Mouse (Mus musculus) testis, postnatal 14 days (tissue): ENCODE data around the gene Nat10.
A peak's percentile ranks its signal among the peaks of the same experiment; 100 is the strongest.

Source experiments
- DNase-seq: peaks from one replicate; pipeline ENCODE4 v3.0.0; 2021; ENCODE audit warnings: low spot score

The Nat10 gene

DNA sequence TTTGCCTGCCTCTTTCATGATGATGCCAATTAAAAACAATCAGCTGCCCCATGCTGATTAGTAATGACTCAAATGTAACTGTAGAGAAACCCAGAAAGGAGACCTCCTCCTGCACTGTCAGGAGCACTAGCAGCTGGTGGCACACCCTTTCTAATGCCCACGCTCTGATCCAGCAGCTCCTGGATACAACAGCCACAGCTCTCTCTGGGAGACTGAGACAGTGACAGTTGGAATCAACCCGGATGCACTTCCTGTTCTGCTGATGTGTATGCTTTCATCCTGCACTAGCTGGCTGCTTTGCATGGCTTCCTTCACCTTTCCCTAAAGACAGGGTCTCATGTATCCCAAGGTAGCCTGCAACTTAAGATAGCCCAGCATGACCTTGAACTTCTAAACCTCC, 15.0 kb downstream of the Nat10 start:
- DNase-seq = no peak

DNA sequence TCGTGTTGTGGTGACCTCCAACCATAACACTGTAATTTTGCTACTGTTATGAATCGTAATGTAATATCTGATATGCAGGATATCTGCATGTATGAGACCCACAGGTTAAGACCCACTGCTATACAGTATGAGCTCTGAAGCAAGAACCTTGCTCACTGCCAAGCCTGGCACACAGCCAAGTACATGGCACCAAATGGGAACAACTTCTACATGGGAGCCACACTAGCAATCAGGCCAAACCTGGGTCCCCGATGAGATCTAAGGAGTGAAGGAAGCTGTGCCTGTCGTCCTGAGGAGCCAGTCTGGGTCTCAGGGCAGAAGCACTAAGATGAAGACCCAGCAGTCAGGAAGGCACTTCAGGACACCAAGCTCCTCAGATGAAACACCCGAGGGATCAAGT, 15.6 kb downstream of the Nat10 start:
- DNase-seq = no peak

DNA sequence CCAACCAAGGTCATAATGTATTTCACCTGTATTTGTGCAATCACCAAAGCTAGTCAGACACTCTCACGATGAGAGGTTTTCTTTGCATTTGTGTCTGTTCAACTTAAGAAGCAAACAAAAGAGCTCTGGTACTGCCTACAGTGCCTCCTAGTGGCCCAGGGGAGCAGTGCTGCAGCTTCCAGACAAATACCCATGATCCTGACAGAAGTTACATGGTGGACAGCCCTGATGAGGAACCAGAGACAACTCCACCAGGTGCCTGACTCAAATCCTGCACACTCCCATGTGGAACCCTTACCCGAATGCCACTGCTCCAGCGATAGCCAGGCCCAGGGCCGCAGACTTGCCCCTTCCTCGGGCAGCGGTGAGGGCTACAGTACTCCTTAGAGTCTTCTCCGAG, 17.1 kb downstream of the Nat10 start:
- DNase-seq = no peak

DNA sequence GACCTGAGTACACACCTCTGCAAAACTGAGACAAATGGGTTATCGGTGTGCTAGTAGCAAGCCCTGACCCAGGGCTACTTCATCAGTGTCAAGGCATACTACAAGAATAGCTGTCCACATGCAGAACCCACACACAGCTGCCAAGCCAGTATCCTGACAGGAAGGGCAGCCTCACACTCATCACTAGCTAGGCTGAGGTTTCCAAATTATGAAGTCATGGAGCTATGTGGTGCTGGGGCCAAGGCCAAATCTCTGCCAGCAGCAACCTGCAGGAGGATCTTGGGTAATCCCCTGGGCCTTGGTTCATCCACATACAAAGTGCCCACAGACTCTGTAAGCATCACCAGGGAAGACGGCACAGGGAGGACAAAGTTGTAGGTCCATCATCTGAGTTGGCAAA, 17.5 kb downstream of the Nat10 start:
- DNase-seq = no peak

DNA sequence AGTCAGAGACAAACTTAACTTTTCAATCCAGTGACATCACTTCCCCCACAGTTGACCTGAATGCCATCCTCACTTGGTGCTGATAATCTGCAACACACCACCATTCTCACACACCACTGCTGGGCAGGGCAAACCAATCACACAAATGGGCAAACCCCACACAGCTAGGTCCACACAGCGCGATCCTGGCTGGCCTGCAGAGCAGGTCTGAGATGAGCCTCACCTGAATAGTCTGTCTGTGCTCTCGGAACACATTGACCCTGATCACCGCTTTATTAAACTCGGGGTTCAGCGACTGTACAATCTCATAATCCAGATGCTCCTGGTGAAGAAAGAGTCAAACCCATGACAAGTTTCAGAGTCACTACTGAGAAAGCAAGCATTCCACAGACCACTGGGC, 18.2 kb downstream of the Nat10 start:
- DNase-seq = no peak

- DNase-seq = no peak
Observed at GRCm38 (mm10) chr2:103731423-103731822, 29.6 kb downstream of the Nat10 start.

DNA sequence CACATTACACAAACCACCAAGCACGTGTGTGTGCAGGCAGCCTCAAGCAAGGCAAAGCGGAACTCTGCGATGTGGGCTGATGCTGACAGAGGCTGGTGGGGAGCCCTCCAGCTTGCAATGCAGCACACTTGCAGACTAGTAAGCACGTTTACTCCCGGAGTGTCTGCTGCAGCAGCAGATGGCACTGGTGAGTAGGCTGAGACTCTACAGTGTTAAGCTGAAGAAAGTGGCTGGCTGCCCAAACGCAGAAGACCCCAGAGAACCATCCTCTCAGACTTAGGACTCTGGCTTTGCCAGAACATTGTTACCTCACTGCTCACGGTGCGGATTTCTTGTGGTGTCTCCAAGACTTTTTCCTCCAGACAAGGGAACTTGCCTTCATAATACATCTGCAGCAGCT, 30.1 kb downstream of the Nat10 start:
- DNase-seq = no peak

DNA sequence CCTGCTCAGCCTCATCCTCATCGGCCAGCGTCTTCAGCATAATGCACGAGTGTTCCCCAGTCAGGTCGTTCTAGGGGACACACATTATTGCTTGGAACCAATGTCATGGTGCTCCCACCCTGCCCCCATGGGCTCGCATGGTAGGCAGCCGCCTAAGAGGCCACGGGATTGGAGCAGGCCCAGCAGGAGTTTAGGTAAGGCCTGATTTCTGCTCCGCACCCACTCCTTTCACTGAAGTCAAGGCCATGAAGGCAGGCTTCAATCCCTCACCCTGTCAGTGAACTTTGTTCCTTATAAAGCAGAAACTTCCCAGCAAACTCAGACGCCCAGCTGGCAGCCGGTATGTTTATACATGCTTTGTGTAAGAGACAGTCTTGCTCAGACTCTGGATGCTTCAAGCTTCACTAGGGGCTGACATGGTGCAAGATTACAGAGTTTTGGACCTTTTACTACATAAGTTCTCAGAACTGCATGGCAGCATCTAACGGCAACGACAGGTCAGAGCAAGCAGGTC, 33.0 kb downstream of the Nat10 start:
- DNase-seq = no peak

- DNase-seq = no peak
Observed at GRCm38 (mm10) chr2:103724521-103724920, 36.5 kb downstream of the Nat10 start.

DNA sequence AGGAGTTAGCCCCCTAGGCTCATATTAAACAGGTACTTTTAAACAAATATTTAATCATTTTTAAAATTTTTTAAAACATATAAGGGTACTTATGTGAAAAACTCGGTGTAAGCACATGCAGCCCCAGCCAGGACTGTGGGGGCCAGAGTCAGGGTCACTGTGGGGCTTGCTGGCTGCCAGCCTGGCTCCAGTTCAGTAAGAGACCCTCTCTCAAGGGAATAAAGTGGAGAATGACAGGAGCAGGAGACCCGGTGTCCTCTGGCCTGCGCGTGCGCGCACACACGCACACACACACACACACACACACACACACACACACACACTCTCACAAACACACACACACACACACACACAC, 41.8 kb downstream of the Nat10 start:
- DNase-seq = no peak

- DNase-seq = no peak
Observed at GRCm38 (mm10) chr2:103718594-103719291, 42.3 kb downstream of the Nat10 start.

- no peak for DNase-seq
Observed at GRCm38 (mm10) chr2:103714412-103714811, 46.7 kb downstream of the Nat10 start.

GRCm38 (mm10) chr2:103713831-103714230, 47.2 kb downstream of the Nat10 start:
- DNase-seq = no peak

DNA sequence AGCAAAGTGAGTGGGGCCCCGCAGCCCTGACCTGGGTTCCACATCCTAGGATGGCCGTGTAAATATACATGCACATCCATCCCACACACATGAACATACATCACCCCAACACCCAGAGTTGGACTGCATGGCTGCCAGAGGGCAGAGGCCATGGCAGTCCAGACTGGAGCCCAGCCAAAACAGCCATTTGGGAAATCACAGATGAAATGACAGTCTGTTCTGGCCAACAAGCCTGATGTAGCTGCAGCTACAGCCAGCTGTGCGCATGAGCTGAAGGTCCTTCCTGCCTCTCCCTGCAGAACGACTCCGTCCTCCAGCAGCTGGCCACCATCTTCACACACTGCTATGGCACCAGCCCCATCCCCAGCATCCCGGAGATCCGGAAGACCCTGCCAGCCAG, 50.2 kb downstream of the Nat10 start:
- DNase-seq = no peak

DNA sequence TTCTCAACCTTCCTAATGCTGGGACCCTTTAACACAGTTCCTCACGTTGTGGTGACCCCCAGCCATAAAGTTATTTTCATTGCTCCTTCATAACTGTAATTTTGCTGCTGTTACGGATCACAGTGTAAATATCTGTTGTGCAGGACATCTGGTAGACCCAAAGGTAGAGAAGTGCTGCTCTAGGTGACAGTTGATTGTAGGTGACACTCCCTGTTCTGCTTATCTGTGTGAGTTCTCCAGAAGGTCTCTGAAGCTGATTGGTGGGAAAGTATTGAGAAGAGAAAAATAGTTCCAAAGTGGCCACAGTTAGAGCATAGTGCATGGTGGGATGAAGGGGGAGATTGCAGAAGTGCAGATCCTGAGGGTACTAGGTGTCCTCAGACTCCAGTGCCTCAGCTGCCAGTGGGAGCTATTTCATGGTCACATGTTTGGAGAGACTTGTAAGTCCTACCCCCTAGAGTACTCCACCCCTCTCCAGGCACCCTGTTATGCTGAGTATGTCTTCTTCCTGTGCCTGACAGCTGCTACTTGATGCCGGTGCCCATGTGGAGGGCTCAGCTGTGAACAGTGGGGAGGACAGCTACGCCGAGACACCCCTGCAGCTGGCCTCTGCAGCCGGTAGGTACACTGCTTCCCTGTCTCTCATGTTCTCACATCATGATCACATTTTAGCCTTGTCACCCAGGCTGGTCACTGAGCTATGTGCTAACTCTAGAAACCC, 53.9 kb downstream of the Nat10 start:
- DNase-seq = no peak

- peak; percentile 86 for DNase-seq
Observed at GRCm38 (mm10) chr2:103706226-103706625, 54.8 kb downstream of the Nat10 start.

DNA sequence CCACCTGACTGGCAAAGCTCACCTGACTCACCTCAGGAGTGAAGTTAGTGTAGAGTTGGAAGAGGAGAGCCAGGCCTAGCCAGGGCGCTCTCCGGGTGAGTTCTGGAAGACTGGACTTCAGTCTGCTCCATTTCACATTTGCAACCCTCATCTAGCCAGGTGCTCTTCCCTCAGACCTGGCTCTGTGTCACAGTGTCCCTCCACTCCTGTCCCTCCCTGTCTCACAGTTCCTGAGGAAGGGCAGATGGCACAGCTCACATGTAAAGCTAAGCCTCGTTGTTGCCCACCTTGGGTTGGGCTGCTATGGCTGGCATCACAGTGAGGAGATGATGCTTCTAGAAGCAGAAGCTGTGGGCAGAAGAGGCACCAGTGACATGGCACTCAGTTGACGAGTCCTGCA, 55.2 kb downstream of the Nat10 start:
- DNase-seq = no peak

- no peak for DNase-seq
Observed at GRCm38 (mm10) chr2:103703865-103704264, 57.2 kb downstream of the Nat10 start.

- DNase-seq = no peak
Observed at GRCm38 (mm10) chr2:103703336-103703735, 57.7 kb downstream of the Nat10 start.

- no peak for DNase-seq
Observed at GRCm38 (mm10) chr2:103700514-103700913, 60.6 kb downstream of the Nat10 start.

DNA sequence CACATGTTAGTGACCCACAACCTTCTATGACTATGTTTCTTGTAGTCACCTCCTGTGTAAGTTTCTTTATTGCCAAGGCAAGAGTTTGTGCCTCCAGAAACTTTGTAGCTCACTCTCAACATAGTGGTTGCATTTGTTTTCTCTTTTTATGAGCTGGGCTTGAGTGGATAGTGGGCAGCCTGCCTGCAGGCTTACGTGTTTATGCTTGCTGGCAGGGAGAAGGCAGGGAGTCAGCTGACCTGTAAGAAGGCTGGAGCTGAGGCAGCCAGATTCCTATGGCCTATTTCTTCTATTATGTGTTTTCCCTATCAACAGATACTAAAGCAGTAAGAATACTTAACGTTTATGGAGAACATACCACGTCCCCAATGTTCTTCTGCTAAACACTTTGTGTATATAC, 64.9 kb downstream of the Nat10 start:
- DNase-seq = no peak

- no peak for DNase-seq
Observed at GRCm38 (mm10) chr2:103694777-103695563, 66.1 kb downstream of the Nat10 start.

GRCm38 (mm10) chr2:103692810-103693209, 68.3 kb downstream of the Nat10 start:
- DNase-seq = no peak
